Mouse (Mus musculus): ENCODE results near the gene 1300017J02Rik.

Gene 1300017J02Rik

GRCm38 (mm10) chr9:103274819-103275218 lies 30.1 kb downstream of the 1300017J02Rik start:
- in situ Hi-C loops (cut with MboI), result no loop called here

- in situ Hi-C loops (cut with MboI), result no loop called here
Measured at GRCm38 (mm10) chr9:103271104-103271503, 33.8 kb downstream of the 1300017J02Rik start.

- in situ Hi-C loops (cut with MboI), result no loop called here
Measured at GRCm38 (mm10) chr9:103265778-103266177, 39.1 kb downstream of the 1300017J02Rik start.

GRCm38 (mm10) chr9:103252906-103253305 lies 52.0 kb downstream of the 1300017J02Rik start:
- in situ Hi-C loops (cut with MboI), result no loop called here

GRCm38 (mm10) chr9:103248618-103249017 lies 56.3 kb downstream of the 1300017J02Rik start:
- in situ Hi-C loops (cut with MboI), result no loop called here

GRCm38 (mm10) chr9:103246526-103247168 lies 58.2 kb downstream of the 1300017J02Rik start:
- in situ Hi-C loops (cut with MboI), result no loop called here

GRCm38 (mm10) chr9:103243640-103244039 lies 61.2 kb downstream of the 1300017J02Rik start:
- in situ Hi-C loops (cut with MboI), result no loop called here

GRCm38 (mm10) chr9:103241206-103241605 lies 63.7 kb downstream of the 1300017J02Rik start:
- in situ Hi-C loops (cut with MboI), result no loop called here

GRCm38 (mm10) chr9:103239471-103239870 lies 65.4 kb downstream of the 1300017J02Rik start:
- in situ Hi-C loops (cut with MboI), result no loop called here

- in situ Hi-C loops (cut with MboI), result no loop called here
Measured at GRCm38 (mm10) chr9:103234565-103235165, 70.2 kb downstream of the 1300017J02Rik start.

- in situ Hi-C loops (cut with MboI), result no loop called here
Measured at GRCm38 (mm10) chr9:103234059-103234458, 70.8 kb downstream of the 1300017J02Rik start.

GRCm38 (mm10) chr9:103233006-103233395 lies 71.9 kb downstream of the 1300017J02Rik start:
- in situ Hi-C loops (cut with MboI), result no loop called here

GRCm38 (mm10) chr9:103232232-103233005 lies 72.5 kb downstream of the 1300017J02Rik start:
- in situ Hi-C loops (cut with MboI), result no loop called here

- in situ Hi-C loops (cut with MboI), result no loop called here
Measured at GRCm38 (mm10) chr9:103230151-103230951, 74.5 kb downstream of the 1300017J02Rik start, which contains the start of the genes Gm20425 and Trf. Gm20425 (minus strand) TSS chr9:103230307. Trf (minus strand) TSS chr9:103230444.

- in situ Hi-C loops (cut with MboI), result no loop called here
Measured at GRCm38 (mm10) chr9:103229037-103229867, 75.6 kb downstream of the 1300017J02Rik start.

- in situ Hi-C loops (cut with MboI), result no loop called here
Measured at GRCm38 (mm10) chr9:103228370-103229003, 76.4 kb downstream of the 1300017J02Rik start.

GRCm38 (mm10) chr9:103227760-103228159 lies 77.1 kb downstream of the 1300017J02Rik start:
- in situ Hi-C loops (cut with MboI), result no loop called here

- in situ Hi-C loops (cut with MboI), result no loop called here
Measured at GRCm38 (mm10) chr9:103226806-103227205, 78.1 kb downstream of the 1300017J02Rik start.

- in situ Hi-C loops (cut with MboI), result no loop called here
Measured at GRCm38 (mm10) chr9:103225464-103225863, 79.4 kb downstream of the 1300017J02Rik start.

- in situ Hi-C loops (cut with MboI), result no loop called here
Measured at GRCm38 (mm10) chr9:103224721-103225120, 80.2 kb downstream of the 1300017J02Rik start.

All from mature B cell (primary cell).